Mouse (Mus musculus): ENCODE data around the gene Draxin. TPM values are rescaled to one million over a fixed set of nuclear protein-coding genes. Genes with fewer than 3 reads are reported as not detected.
A peak's percentile ranks its signal among the peaks of the same experiment; 100 is the strongest.
"Not testable (repeated sequence)": the region's sequence is repeated elsewhere in the genome, so short reads cannot be mapped to it uniquely, and the experiment has no call there.

Draxin gene
- 1 to 10 TPM in 1 of 2 experiments, under 1 TPM in 1; 0.42 to 1.0 TPM for total RNA-seq (2021)
- long read RNA-seq, experiment 1 = 0 reads
- long read RNA-seq, experiment 2 = 0 reads

DNA sequence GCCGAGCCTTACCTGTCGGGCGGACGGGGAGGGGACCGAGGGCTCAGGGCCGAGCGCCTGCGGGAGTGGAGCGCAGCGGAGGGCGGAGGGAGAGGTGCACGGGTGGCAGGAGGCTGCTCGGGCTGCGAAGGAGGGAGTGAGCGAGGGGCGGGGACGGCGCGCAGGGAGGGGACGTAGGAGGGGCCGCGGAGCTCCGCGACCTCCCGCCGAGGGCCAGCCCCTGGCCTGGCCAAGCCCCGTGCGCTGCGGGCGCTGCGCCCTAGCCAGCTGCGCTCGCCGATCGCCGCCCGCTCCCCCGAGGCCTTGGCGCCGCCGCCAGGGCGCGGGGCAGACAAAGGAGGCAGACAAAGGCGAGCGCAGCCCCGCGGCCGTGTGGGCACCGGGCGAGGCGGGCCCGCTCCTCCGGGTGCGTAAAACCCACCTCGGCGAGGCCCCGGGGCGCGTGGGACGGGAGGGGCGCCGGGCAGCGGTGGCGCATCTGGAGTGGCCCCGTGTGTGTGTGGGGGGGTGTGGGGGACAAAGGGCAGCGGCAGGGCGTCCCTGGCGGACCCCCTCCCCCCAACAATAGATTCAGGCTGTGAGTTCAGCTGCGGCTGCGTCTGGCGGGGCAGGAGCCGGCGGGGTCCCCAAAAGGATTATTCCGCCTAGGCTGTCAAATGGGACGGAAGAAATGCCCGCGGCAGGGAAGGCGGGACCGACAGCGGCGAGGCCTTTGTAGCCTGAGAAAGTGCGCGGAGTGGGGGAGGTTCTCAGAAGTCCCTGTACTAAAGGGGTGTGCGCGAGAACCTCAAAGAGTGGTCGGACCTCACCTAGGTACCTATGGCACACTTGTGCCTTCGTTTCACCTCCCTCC is at the start of gene Draxin:
Gene Draxin, minus strand, starts transcription at position 138 of the 853 bp plus-strand sequence.
- no peak for DNase-seq (ENCODE audit: low spot score in 2 of 2)

DNA sequence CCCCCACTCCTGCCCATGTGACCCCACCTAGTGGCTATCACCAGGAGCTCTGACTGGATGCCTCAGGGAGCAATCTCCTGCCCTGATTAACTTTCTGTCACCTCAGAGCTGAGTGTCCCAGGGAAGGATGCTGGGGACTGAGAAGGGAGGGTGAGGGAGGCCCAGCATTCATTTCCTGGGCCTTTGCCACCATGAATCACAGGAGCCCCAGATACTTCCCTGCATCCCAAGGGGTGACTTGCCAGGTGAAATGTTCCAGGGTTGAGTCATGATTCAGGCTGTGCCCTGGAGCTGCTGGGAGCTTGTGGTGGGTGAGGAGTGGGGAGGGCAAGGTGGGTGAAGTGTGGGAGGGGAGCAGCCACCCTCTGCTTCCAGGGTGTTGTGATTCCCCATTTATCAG is 47.2 kb upstream of the Draxin start:
- DNase-seq (ENCODE audit: low spot score in 2 of 2) = no peak

DNA sequence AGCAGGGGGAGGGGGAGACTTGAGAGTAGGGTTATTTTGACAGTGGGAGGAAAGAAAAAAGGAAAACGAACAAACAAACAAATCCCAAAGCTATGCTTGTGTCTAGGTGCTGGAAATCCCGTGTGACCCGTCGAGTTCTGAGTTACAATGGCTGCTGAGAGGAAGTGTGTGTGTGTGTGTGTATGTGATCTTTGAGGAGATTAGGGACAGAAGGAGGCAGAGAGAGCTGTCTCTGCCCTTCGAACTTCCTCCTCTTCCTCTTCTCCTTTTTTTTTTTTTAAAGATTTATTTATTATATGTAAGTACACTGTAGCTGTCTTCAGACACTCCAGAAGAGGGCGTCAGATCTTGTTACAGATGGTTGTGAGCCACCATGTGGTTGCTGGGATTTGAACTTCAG is 46.1 kb upstream of the Draxin start:
- not testable (repeated sequence) for DNase-seq (ENCODE audit: low spot score in 2 of 2)

DNA sequence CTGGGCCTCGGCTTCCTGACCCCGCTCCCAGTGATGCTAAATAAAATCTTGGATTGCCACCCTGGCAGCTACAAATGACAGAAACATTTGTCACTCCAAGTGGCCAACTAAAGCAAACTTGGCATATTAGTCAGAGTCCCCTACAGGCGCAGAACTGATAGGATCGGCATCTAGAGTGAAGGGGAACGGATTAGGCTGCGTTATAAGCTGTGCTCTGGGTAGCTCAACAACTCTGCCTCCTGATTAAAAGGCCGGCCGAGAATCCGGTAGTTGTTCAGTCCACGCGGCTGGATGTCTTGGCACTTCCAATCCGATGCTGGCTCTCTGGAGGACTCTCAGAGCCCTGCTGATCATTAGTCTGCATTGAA is 44.0 kb upstream of the Draxin start:
- DNase-seq (ENCODE audit: low spot score in 2 of 2) = no peak

DNA sequence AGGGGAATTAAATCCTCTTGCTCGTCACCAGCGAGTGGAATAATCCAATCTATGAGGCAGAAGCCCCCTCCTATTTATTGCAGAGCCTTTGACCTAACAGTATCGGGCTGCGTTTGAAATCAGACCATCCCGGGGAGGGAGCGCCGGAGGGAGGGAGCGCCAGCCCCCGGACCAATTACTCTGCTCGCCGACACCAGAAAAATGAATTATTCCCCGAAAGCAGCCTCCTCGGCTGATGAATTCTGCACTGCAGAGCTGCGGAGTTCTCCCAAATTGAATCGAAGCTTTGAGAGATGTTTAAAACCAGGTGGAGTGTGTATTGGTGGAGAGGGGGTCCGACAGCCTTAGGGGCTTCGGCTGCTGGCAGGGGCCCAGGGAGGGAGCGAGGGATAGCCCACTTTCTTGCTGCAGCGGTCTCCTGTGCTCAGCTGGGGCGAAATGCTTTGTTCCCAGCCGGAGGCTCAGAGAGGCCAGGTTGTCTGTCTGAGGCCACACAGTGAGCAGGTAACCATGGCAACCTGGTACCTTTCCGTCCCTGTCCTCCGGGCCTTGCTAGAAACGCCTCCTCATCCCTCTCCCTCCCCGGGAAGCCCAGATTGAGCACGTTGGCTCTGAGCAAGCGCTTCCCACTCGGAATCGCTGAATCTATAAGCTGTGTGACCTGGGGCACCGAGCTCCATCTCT is 43.5 kb upstream of the Draxin start:
- no peak for DNase-seq (ENCODE audit: low spot score in 2 of 2)

DNA sequence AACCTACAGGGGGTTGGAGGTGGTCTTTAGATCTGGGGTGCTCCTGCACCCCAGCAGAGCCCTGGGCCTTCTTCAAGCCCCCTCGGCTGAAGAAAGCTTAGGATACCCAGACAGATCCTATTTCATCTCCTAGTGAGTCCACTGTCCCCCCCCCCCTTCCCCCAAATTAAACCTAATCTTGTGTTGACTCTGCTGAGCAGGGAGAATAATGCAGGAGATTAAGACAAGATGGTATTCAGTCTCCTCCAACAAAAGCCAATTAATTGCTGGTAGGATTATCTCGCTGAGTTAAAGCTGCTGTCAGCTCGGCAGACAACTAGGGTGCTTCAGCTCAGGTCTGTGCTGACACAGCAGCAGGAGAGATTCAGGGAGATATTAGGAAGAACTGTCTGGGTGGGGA is 40.8 kb upstream of the Draxin start:
- DNase-seq (ENCODE audit: low spot score in 2 of 2) = no peak

DNA sequence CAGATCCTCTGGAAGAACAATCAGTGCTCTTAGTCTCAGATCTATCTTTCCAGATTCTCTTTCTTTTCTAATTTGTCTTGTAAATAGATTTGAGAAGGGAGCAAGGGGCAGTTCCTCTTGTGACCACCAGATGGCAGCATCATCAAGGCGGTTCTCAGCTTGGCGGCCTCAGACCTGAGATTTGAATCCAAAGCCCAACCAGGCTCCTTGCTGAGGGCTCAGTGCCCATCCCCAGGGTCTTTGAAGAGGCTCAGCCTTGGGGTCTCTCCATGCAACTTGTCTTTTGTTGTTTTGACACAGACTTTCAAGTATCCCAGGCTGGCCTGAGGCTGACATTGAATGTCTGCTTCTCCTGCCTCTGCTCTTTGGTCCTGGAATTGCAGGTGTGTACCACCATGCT is 40.3 kb upstream of the Draxin start:
- DNase-seq (ENCODE audit: low spot score in 2 of 2) = no peak

DNA sequence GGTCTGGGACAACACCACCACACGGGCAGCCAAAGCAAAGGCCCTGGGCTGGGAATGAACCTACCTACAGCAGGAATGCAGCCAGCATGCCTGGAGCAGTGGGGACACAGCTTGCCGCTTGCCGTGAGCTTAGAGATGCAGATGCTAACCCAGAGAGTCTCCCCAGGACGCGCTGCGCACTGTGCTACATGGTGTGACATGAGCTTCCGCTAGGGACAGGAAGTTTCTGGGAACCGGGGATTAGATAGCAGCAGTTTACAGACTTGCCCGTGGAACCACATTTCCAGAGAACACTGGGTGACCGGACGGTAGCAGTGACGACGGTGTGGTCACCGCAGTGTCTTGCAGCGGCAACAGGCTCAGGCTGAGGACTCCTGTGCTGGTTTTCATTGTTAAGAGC is 39.1 kb upstream of the Draxin start:
- DNase-seq (ENCODE audit: low spot score in 2 of 2) = no peak

DNA sequence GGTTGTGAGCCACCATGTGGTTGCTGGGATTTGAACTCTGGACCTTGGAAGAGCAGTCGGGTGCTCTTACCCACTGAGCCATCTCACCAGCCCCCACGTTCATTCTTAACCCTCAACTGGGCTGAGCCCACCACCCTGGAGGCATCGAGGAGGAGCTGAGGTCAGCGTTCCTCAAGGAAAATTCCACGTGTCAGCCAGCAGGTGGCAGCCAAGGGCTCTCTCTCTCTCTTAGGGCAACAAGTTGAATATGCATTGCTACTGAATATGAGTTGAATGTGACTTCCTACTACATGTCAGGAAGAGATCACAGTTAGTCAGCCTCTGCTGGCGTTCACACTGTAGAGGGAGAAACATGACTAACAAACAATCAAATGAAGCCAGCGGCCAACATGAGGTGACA is 37.8 kb upstream of the Draxin start:
- DNase-seq (ENCODE audit: low spot score in 2 of 2) = no peak

DNA sequence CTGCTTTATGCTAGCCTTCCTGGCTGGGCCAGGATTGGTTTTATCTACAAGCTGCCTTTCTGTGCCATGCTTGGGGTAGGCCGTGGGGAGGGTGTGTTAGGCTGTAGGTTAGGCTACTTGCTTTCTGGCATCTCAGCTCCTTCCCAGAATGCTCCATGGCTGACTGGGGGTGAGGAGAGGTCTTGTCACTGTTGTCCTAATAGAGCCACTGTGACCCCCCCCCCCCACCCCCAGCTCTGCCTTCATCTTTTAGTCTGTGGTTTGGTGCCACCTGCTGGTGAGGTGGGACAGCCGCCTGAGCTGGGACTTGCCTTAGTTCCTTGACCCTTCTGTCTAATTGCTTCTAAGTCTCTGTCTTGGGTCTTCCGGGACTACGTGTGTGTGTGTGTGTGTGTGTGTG is 36.5 kb upstream of the Draxin start:
- peak; percentile 42 to 61 for DNase-seq (ENCODE audit: low spot score in 2 of 2)

DNA sequence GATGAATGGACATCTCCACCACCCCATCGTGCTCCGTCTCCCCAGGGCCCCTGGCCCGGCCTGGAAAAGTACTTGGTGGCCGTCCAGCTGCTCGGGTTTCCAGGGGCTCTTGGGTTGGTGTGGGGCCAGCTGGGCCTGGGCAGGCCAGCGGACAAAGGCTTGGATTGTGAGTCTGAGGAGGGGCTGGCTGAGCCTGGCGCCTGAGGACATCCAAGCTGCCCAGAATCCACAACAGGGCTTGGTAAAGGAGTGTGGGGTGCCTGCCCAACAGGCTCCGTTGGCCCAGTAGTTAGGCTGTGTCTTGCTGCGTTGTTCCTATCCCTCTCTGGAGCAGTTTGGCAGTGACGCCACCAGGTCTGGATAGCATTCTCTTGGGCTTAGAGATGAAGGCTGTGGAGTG is 35.9 kb upstream of the Draxin start:
- DNase-seq (ENCODE audit: low spot score in 2 of 2) = no peak

DNA sequence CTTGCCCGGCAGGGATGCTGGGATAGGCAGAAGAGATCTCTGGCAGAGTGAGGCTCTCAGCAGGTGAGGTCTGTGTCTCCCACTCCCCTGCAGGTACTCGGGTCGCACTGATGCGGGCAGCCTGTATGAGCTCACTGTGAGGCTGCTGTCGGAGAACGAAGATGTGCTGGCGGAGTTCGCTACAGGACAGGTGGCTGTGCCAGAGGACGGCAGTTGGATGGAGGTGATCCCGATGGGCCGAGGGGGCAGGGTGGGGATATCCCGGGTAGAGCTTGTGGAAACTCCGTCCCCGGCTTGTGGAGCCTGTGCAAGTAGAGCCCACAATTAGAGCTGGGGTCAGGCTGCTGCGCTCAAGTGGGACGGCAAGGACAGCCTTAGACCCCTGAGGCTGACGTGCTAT is 35.1 kb upstream of the Draxin start:
- DNase-seq (ENCODE audit: low spot score in 2 of 2) = no peak

DNA sequence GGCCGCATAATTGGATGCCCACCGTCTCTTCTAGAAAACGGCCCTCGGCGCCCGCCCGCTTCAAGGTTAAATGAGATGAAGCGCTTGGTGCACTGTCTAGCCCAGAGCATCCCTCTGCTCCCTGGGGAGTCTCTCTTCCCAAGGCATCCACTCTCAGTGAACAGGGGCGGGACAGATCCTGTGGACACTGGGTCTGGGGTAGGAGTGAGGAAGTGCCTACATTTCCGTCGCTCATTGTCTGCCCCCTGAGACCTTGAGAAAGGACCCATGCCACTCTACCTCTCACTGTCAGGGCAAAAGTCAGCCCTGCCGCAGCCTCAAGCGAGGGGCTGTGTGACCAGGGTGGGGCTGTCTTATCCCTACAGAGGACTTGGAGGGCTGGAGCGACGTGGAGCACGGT is 34.0 kb upstream of the Draxin start:
- DNase-seq (ENCODE audit: low spot score in 2 of 2) = no peak

DNA sequence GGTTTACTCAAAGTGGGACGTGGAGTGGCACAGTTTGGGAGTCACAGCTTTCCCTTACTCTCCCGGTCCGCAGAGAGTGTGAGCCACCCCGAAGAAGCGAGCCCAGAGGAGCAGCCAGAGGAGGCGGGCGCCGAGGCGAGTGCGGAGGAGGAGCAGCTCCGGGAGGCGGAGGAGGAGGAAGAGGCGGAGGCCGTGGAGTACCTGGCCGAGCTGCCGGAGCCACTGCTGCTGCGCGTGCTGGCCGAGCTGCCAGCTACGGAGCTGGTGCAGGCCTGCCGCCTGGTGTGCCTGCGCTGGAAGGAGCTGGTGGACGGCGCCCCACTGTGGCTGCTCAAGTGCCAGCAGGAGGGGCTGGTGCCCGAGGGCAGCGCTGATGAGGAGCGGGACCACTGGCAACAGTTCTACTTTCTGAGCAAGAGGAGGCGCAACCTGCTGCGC is 33.5 kb upstream of the Draxin start:
- DNase-seq (ENCODE audit: low spot score in 2 of 2) = peak in 1 of 2 experiments; percentile 24

DNA sequence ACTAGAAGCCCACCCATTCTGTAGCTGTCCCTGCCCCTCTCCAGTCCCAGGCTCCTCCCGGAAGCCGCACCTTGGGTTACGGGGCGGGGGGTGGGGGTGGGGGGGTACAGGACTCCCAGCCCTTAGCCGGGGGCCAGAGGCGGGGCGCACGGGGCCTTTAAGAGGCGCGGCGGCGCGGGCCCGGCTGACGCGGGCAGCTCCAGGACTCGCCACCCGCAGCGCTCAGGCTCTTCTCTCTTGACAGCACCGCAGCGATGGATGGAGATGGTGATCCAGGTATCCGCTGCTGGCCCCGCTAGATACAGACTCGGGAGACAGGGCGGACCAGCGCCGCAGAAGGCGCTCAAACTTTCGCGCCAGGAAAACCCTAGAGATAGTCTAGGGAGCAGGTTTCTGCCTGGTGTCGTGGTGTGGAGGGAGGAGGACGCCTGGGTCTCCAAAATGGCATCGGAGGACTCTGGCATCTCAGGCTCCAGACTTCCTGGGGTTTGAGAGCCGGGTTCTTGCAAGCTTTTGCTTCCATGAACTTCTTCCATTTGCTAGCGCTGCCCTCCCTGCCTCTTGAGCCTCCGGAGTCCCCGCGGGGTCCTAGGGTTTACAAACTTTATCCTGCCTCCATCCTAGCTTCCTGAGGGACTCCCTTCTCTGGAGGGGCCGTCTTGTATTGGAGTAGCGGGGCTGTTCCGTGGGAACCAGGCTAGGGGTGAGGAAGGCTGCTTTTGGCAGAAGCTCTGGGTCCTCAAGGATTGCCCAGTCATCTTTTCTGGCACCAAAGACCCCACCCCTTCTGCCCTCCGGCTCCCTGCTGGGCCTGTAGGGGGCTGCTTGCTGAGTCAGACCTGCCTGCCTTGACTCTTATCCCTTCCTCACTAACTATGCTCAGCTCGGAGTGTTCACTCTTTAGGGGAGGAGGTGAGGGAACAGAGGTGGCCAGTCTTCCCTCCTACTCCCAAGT is 30.2 kb upstream of the Draxin start, which contains the start of the genes Fbxo44 and Fbxo2:
Gene Fbxo44, minus strand, starts transcription at position 47 of the 955 bp plus-strand sequence.
Gene Fbxo2, plus strand, starts transcription at position 186 of the 955 bp plus-strand sequence.
- DNase-seq (ENCODE audit: low spot score in 2 of 2) = no peak

DNA sequence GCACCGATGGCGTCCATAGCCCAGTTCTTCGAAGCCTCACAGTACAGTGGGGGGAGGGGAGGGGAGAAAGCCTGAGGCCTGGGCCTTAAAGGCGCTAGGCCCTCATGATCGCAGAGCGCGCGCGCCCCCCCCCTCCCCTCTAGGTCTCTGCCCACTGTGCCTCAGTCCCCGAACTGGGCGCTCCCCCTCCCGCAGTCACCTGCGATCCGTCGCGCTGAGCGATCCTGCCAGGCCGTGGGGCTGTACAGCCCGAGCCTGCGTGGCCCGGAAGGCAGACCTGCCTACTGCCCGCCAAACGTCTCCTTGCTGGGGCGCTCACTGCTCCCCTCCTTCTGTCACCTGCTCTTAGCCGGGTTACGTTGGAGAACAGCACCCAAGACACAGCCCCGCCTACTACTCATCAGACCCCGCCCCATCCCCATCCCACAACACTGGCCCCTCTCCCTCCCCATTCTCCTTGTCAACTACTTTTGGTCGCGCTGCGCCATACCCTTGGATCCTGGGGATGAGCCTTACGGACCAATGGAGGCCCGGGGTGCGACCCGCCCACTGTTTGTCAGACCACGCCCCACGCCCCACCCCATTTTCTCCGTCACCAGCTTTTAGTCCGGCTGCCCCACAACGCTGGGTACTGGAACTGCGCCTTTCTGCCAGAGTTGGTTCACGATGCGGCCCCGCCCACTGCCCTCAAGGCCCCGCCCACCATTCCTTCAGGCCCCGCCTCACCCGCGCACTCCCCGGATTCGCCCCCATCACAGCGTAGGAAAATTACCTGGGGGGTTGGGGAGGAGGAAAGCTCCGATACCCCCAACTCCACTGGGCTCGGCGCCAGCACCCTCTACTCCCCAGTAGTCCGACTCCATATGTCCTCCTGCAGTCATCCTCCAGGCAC is 29.3 kb upstream of the Draxin start:
- DNase-seq (ENCODE audit: low spot score in 2 of 2) = peak; percentile 82

DNA sequence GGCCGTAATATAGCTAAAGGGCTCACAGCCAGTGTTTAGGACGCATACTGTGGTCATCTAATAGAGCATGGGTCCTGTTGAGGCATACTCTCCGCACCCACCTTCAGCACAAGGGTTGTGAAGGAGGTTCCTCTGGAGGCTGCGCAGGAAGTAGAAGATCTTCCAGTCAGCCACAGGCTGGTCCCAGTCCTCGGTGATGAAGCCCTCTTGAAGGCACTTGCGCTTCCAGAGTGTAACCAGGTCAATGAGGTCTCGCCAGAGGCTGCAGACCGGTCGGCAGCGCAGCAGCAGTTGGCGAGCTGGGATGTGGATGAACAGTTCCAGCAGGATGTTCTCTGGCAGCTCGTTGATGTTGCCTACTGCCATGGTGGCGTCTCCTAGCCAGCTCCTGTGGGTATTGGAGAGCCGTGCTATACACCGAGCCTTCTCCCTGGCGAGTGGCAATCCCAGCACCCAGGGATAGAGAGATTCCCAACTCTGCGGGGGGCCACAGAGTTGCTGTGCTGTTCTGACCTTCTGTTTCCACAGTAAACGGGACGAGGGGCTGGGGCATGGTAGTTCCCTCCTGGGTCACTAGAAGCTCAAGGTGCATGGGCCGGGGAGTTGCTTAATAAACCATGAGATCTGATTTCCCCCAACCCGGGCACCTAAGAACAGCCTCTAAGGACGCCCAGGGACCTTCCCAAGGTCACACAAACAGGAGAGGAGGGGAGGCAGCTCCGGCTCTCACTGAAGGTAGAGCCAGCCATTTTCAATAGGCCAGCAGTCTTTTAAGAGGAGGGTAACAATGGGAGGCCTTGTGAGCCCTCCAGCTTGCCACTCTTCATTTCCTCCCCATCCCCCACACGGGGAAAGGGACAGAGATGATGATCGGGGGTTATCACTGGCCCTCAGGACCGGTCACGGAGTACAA is 28.2 kb upstream of the Draxin start:
- DNase-seq (ENCODE audit: low spot score in 2 of 2) = no peak

DNA sequence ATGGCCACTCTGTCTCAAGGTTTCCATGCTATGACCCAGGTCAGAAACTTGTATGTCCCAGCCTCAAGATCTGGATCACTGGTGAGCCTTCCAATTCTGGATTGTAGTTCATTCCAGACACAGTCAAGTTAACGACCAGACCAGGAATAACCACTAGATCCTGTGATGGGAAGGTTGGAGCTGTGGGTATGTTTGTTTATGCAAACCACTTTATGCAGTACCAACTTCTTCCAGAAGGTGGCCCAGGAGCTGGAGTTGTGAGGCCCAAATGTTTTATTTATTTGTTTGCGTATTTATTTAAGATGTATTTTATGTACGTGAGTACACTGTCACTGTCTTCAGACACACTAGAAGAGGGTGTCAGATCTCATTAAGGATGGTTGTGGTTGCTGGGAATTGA is 24.5 kb upstream of the Draxin start:
- DNase-seq (ENCODE audit: low spot score in 2 of 2) = no peak

DNA sequence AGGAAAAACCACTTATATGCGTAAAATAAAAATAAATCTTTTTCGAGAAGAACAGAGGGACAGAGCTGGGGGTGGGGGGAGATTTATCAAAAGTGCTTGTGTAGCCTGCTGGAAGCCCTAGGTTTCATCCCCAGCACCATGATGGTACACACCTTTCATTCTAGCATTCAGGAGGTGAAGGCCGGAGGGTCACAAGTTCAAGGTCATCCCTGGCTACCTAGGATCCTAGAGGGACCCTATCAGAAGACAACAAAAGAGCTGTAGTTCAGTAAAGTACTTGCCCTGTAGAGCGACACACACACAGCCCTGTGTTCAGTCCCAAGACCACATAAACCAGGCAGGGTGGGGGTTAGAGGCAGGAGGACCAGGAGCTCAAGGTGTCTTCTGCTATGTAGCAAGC is 23.5 kb upstream of the Draxin start:
- no peak for DNase-seq (ENCODE audit: low spot score in 2 of 2)
